Mouse (Mus musculus) midbrain, embryonic 15.5 days (tissue): ENCODE measurements at regions not wholly inside any gene's neighbourhood (a gene's known extent, or its start where the extent isn't known, plus 50 kb on each side); places are given as distances from the start of the nearest gene placed in this dataset.

Source experiments
- ATAC-seq: fragments of 200-750 bp; cut with Nextera tagmentation; replicated peaks from 2 replicates; pipeline ENCODE4 v1.8.0; 2017; ENCODE audit warnings: moderate TSS enrichment
- H3K27ac ChIP-seq: fragments of 300-500 bp; sonication (generic); 2 replicates; pipeline ENCODE4 v1.5.1; 2015; ENCODE audit warnings: mild to moderate bottlenecking, inconsistent platforms
- H3K27me3 ChIP-seq: fragments of 300-500 bp; sonication (generic); replicated peaks from 2 replicates; pipeline ENCODE4 v1.6.1; 2015; ENCODE audit warnings: inconsistent platforms
- H3K36me3 ChIP-seq: fragments of 300-500 bp; sonication (generic); replicated peaks from 2 replicates; pipeline ENCODE4 v1.6.1; 2015; ENCODE audit warnings: inconsistent platforms
- H3K4me1 ChIP-seq: fragments of 300-500 bp; sonication (generic); 2 replicates; pipeline ENCODE4 v1.6.1; 2015; ENCODE audit warnings: inconsistent platforms
- H3K4me2 ChIP-seq: fragments of 300-500 bp; sonication (generic); 2 replicates; pipeline ENCODE4 v1.6.1; 2015; ENCODE audit warnings: inconsistent platforms, mild to moderate bottlenecking, moderate library complexity
- H3K4me3 ChIP-seq: fragments of 300-500 bp; sonication (generic); 2 replicates; pipeline ENCODE4 v1.5.1; 2015; ENCODE audit warnings: mild to moderate bottlenecking, inconsistent platforms
- H3K9ac ChIP-seq: fragments of 300-500 bp; sonication (generic); 2 replicates; pipeline ENCODE4 v1.6.1; 2015; ENCODE audit warnings: mild to moderate bottlenecking, inconsistent platforms
- H3K9me3 ChIP-seq: fragments of 300-500 bp; sonication (generic); 2 replicates; pipeline ENCODE4 v1.6.1; 2016; ENCODE audit warnings: inconsistent platforms
- WGBS: fragments of 180-500 bp; shearing (Covaris S2); methylation state at CpG from one replicate; pipeline ENCODE4 v1.1.7; 2015; ENCODE audit warnings: mixed read lengths; 5-methylcytosine and 5-hydroxymethylcytosine counted together

DNA sequence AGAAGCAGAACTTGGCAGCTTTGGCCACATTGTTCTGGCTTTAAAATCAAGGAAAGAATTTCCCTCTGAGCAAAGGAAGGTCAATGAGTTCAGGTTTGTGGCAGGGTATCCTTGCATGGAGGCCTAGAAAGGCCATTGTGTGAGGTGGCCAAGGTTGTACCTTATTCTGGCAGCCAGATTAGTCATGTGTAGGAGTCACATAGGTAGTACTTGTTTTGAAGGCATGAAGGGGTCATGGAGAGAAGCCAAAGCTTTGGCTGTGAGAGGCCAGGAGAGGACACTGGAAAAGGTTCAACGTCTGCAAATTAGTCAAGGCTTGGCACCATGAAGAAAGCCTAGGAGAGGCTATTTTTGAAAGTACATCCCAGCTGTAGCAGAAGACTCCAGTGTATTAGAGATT is 3949.5 kb downstream of the 9330182O14Rik start:
- Histone ChIP-seq H3K36me3 (no peaks in the 10 kb centered on the region), H3K4me3 (no peak overlapping the region), H3K4me2 (no peak overlapping the region), H3K9me3 (no peaks in the 10 kb centered on the region), H3K27me3 (no peaks in the 10 kb centered on the region), H3K4me1 (no peaks in the 10 kb centered on the region), H3K9ac (no peak overlapping the region), H3K27ac (no peak overlapping the region)
- 95% methylated on average over 1 of the region's 1 CpGs for WGBS
- no peak for ATAC-seq

DNA sequence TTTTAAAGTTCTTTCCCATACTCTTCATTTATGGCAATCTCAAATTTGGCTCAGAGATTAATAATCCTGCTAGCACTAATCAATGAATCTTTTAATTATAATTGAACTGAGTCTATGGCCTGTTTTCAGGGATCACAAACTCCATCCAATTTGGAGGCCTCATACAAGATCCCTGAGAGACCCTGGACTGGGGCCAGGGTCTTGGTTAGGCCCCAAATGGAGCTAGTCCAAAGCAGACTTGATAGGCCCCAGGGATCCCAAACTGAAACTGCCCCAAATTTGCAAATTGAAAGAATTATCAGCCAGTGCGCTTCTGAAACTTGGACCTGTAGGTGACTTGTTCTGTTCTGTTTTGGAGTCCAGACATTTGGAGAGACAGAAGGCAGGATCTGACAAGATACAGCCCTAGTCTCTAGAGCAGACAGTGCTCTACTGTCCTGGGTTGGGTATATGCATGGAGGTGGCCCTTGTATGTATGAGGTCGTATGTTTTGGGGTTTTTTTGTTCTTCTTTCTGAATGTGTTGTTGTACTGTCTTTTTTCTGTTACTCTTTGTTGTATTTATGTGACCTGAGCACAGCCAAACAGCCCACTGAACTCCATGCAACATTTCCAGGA is 3978.3 kb downstream of the 9330182O14Rik start:
- WGBS = 75% methylated on average over 2 of the region's 2 CpGs
- Histone ChIP-seq H3K9ac (no peak overlapping the region), H3K36me3 (no peaks in the 10 kb centered on the region), H3K9me3 (no peaks in the 10 kb centered on the region), H3K4me2 (no peak overlapping the region), H3K4me3 (no peak overlapping the region), H3K4me1 (no peaks in the 10 kb centered on the region), H3K27ac (no peak overlapping the region), H3K27me3 (no peaks in the 10 kb centered on the region)
- no peak for ATAC-seq

DNA sequence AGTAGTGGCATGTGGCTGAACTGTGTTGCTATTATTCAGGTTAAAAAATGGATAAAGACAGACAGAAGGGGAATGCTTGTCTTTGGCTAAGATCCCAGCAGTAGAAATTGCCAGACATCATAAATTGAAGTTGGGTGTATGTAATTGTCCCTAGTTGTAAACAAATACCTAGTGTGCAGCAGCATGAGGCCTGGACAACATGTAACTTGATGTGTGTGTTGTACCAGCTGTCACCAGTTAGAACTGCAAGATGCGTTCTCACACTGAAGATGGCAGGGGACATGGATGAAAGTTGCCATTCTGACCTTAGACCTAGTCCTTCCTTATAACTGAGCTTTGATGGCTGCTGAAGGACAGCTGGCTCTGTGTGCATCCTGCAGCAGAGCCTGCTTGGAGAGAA is 4000.0 kb downstream of the 9330182O14Rik start:
- no peak overlapping the region for H3K4me3 ChIP-seq
- H3K9ac ChIP-seq = no peak overlapping the region
- no peaks in the 10 kb centered on the region for H3K9me3 ChIP-seq
- H3K4me2 ChIP-seq = no peak overlapping the region
- H3K27ac ChIP-seq = no peak overlapping the region
- H3K36me3 ChIP-seq = no peaks in the 10 kb centered on the region
- no peaks in the 10 kb centered on the region for H3K4me1 ChIP-seq
- 75% methylated on average over 1 of the region's 1 CpGs for WGBS
- no peaks in the 10 kb centered on the region for H3K27me3 ChIP-seq
- no peak for ATAC-seq
